Mouse (Mus musculus) small intestine, adult 2 months (tissue): ENCODE data around the gene Lats1. TPM values are rescaled to one million over a fixed set of nuclear protein-coding genes. Genes with fewer than 3 reads are reported as not detected.
"Not testable (repeated sequence)": the region's sequence is repeated elsewhere in the genome, so short reads cannot be mapped to it uniquely, and the experiment has no call there.

ENCODE experiments used
- H3K27ac ChIP-seq: fragments of 200-500 bp; 2 replicates; pipeline ENCODE4 v1.5.1; 2012; ENCODE audit warnings: low read depth, low read length, control low read depth, inconsistent platforms; ENCODE audit not compliant: insufficient read depth
- H3K27me3 ChIP-seq: fragments of 200-500 bp; 2 replicates; pipeline ENCODE4 v1.6.1; 2012; ENCODE audit warnings: mild to moderate bottlenecking, moderate library complexity, low read length, inconsistent platforms; ENCODE audit not compliant: control insufficient read depth, insufficient read depth
- H3K36me3 ChIP-seq: fragments of 200-500 bp; 2 replicates; pipeline ENCODE4 v1.6.1; 2012; ENCODE audit warnings: mild to moderate bottlenecking, low read length, control low read depth, inconsistent platforms; ENCODE audit not compliant: control insufficient read depth, insufficient read depth
- H3K4me1 ChIP-seq: fragments of 200-500 bp; 2 replicates; pipeline ENCODE4 v1.6.1; 2012; ENCODE audit warnings: low read length, inconsistent platforms, mixed read lengths; ENCODE audit not compliant: control insufficient read depth, insufficient read depth, insufficient read length
- H3K4me3 ChIP-seq: fragments of 200-500 bp; 2 replicates; pipeline ENCODE4 v1.5.1; 2012; ENCODE audit warnings: low read depth, mild to moderate bottlenecking, control low read depth, inconsistent platforms, low read length, moderate library complexity
- CTCF ChIP-seq: fragments of 200-500 bp; IDR thresholded peaks from 2 replicates; pipeline ENCODE4 v1.5.1; 2012; ENCODE audit warnings: low read depth, mild to moderate bottlenecking, control low read depth, inconsistent platforms, low read length, moderate library complexity, mixed read lengths; ENCODE audit not compliant: insufficient replicate concordance, insufficient read length; ENCODE audit errors: extremely low read depth
- POLR2A ChIP-seq: fragments of 200-500 bp; IDR thresholded peaks from 2 replicates; pipeline ENCODE4 v1.6.1; 2012; ENCODE audit warnings: low read depth, mild to moderate bottlenecking, control low read depth, inconsistent platforms, low read length, moderate library complexity
- WGBS: fragments of 180-500 bp; shearing (Covaris S2); methylation state at CpG from one replicate; pipeline ENCODE4 v1.1.7; 2018; 5-methylcytosine and 5-hydroxymethylcytosine counted together
- polyA plus RNA-seq: library from polyadenylated mRNA; depleted of rRNA; stranded (reverse); fragments of >200 nt; gene quantifications from 2 replicates; pipeline ENCODE4 v1.2.3, GENCODE M21; 2012

Gene Lats1
- polyA plus RNA-seq, 1 experiment = 9.0 TPM

GRCm38 (mm10) chr10:7725751-7726500 is 44.9 kb downstream of the Lats1 start, which contains the start of gene Katna1:
Katna1 (plus strand) TSS chr10:7726000.
- H3K4me1 ChIP-seq = peaks cover 2% of the 10 kb centered on the region
- WGBS = under 1% methylated on average over 49 of the region's 49 CpGs
- peak; percentile 65; the same call in 1 of the 2 replicates for TF ChIP-seq POLR2A
- TF ChIP-seq CTCF = no peak

GRCm38 (mm10) chr10:7726501-7726812 is 45.4 kb downstream of the Lats1 start:
- H3K27me3 ChIP-seq = no peaks in the 10 kb centered on the region
- no peaks in the 10 kb centered on the region for H3K36me3 ChIP-seq
- peaks cover 2% of the 10 kb centered on the region for H3K4me1 ChIP-seq
- H3K27ac ChIP-seq = peak overlapping the region; percentile 32; the same call in 1 of the 2 replicates
- 0% methylated on average over 8 of the region's 8 CpGs for WGBS
- no peak for TF ChIP-seq POLR2A
- no peak for TF ChIP-seq CTCF
- peak overlapping the region; percentile 67 for H3K4me3 ChIP-seq

More at GRCm38 (mm10) chr10:7725751-7726500, 44.9 kb downstream of the Lats1 start, which contains the start of gene Katna1:
- no peaks in the 10 kb centered on the region for H3K36me3 ChIP-seq
- H3K27me3 ChIP-seq = no peaks in the 10 kb centered on the region
- H3K4me3 ChIP-seq = peak within 1 kb of the TSS; percentile 67
- peak within 1 kb of the TSS; percentile 32 for H3K27ac ChIP-seq

- H3K4me1 ChIP-seq = peaks cover 2% of the 10 kb centered on the region
- H3K36me3 ChIP-seq = no peaks in the 10 kb centered on the region
- WGBS = 11% methylated on average over 3 of the region's 3 CpGs
- no peak for TF ChIP-seq CTCF
- TF ChIP-seq POLR2A = no peak
- no peak overlapping the region for H3K27ac ChIP-seq
- no peak overlapping the region for H3K4me3 ChIP-seq
- H3K27me3 ChIP-seq = no peaks in the 10 kb centered on the region
These were observed 46.0 kb downstream of the Lats1 start for GRCm38 (mm10) chr10:7727011-7727410.

- Histone ChIP-seq H3K4me1 (peaks cover 2% of the 10 kb centered on the region), H3K27ac (no peak overlapping the region), H3K27me3 (no peaks in the 10 kb centered on the region), H3K4me3 (no peak overlapping the region), H3K36me3 (no peaks in the 10 kb centered on the region)
- TF ChIP-seq CTCF (no peak), POLR2A (no peak)
These were observed 50.6 kb downstream of the Lats1 start for GRCm38 (mm10) chr10:7731582-7731981.

- Histone ChIP-seq H3K27me3 (no peaks in the 10 kb centered on the region), H3K36me3 (peaks cover 14% of the 10 kb centered on the region), H3K27ac (no peak overlapping the region), H3K4me1 (0 out of 2 replicates have a peak, but pooled peaks cover 2% of the 10 kb centered on the region), H3K4me3 (no peak overlapping the region)
- no peak for TF ChIP-seq POLR2A
- no peak for TF ChIP-seq CTCF
These were observed 56.1 kb downstream of the Lats1 start for GRCm38 (mm10) chr10:7737122-7737521.

GRCm38 (mm10) chr10:7737914-7738313 is 56.9 kb downstream of the Lats1 start:
- H3K27me3 ChIP-seq = no peaks in the 10 kb centered on the region
- H3K4me3 ChIP-seq = no peak overlapping the region
- WGBS = 42% methylated on average over 3 of the region's 3 CpGs
- H3K27ac ChIP-seq = no peak overlapping the region
- 0 out of 2 replicates have a peak, but pooled peaks cover 2% of the 10 kb centered on the region for H3K4me1 ChIP-seq
- TF ChIP-seq CTCF (no peak), POLR2A (no peak)
- H3K36me3 ChIP-seq = peaks cover 17% of the 10 kb centered on the region

GRCm38 (mm10) chr10:7745528-7745927 is 64.5 kb downstream of the Lats1 start:
- 80% methylated on average over 6 of the region's 6 CpGs for WGBS
- H3K27me3 ChIP-seq, H3K27ac ChIP-seq, H3K4me1 ChIP-seq, H3K4me3 ChIP-seq: not testable (repeated sequence)
- H3K36me3 ChIP-seq = peaks cover 42% of the 10 kb centered on the region
